Mouse (Mus musculus): ENCODE data around the gene Taf1c. TPM values are rescaled to one million over a fixed set of nuclear protein-coding genes. Genes with fewer than 3 reads are reported as not detected.

Gene Taf1c
- polyA plus RNA-seq, 1 experiment from 2014 or later = 16.7 TPM

DNA sequence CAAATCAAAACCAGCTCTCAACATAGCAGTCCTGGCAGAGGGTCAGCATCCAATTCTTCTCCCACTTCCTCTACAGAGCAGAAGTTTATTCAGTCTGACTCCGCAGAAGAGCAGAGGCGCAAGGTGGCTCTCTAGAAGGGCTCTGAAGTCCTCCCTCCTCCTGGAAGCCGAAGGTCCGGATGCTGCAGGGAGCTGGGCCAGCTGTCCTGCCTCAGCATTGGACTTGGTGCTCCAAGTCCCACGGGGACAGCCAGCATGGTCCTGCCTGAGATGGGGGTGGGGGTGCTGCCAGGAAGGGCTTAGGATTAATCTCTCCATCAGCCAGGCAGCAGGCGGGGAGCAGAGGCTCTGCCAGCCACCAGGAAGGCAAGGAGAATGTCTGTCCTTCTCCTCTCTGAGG is 30.4 kb upstream of the Taf1c start, which contains the start of gene Kcng4:
Gene Kcng4 (minus strand): TSS at position 303 of the 400 bp plus-strand sequence.
- H3K27ac ChIP-seq (replicated peaks) = peak within 1 kb of the TSS; percentile 76
- H3K4me1 ChIP-seq = peaks cover 47% of the 10 kb centered on the region
- peaks cover 63% of the 10 kb centered on the region for H3K27me3 ChIP-seq (ENCODE audit: low read depth, poor library complexity, severe bottlenecking)
- H3K36me3 ChIP-seq = no peaks in the 10 kb centered on the region
- no peak for DNase-seq (ENCODE audit: low spot score)
- H3K9me3 ChIP-seq (replicated peaks) = no peaks in the 10 kb centered on the region
- H3K4me3 ChIP-seq = 0 out of 2 replicates have a peak within 1 kb of the TSS, but pooled peaks have one; percentile 14
- WGBS = 38% methylated on average over 6 of the region's 6 CpGs

DNA sequence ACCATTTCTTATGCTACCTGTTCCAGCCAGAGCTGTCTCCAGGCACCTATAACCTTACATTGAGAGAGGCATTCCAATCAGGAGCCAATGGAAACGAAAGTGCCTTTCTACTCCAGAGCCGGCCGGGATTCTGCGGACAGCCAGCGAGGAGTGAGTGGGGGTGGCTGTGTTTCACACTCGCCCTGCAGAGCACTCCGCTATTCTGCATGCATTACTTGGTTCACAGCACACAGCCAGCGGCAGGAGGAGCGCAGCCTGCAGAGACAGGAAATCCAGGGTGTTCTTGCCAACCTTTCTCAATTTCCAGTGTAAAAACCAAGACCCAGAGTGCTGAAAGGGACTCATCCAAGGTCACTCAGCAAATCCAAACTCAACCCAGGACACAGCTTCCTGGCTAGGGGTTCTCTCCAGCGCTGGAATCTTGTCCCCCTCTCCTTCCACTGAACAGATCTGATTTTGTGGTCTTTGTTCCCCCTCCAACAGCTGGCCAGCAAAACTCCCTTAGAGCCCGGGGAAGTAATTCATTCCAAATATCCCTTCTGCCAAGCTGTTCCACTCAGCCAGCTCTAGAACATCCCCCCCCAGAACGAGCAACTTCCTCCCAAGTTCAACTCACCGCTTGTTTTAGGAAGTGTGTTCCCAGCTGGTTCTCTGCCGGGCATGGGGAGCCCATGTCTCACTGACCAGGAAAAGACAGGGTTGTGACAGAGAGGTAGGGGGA is 29.8 kb upstream of the Taf1c start:
- no peaks in the 10 kb centered on the region for H3K36me3 ChIP-seq
- H3K27ac ChIP-seq (replicated peaks) = peak overlapping the region; percentile 76
- H3K4me3 ChIP-seq = 0 out of 2 replicates have a peak overlapping the region, but pooled peaks have one; percentile 14
- 22% methylated on average over 14 of the region's 14 CpGs for WGBS
- DNase-seq (ENCODE audit: low spot score) = peak; percentile 52
- peaks cover 63% of the 10 kb centered on the region for H3K27me3 ChIP-seq (ENCODE audit: low read depth, poor library complexity, severe bottlenecking)
- H3K9me3 ChIP-seq (replicated peaks) = no peaks in the 10 kb centered on the region
- peaks cover 48% of the 10 kb centered on the region for H3K4me1 ChIP-seq

DNA sequence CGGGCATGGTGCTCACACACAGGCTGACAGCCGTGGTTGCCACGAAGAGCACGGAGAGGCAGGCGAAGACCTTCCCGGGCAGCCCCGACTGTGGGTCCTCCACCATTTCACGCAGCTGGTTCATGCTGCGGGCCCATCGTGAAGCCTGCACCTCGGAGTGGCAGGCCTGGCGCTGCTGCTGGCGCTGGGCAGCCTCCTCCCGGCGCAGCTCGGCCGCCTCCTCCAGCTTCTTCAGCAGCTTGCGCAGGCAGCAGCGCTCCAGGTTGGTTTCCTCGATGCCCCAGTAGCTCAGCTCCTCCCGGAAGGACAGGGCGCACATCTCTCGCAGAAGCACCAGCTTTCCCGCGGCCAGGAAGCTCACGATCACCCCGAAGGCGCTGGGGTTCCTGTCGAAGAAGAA is 27.9 kb upstream of the Taf1c start:
- 49% methylated on average over 29 of the region's 29 CpGs for WGBS
- H3K9me3 ChIP-seq (replicated peaks) = no peaks in the 10 kb centered on the region
- no peak for DNase-seq (ENCODE audit: low spot score)
- no peaks in the 10 kb centered on the region for H3K36me3 ChIP-seq
- H3K27me3 ChIP-seq (ENCODE audit: low read depth, poor library complexity, severe bottlenecking) = peaks cover 61% of the 10 kb centered on the region
- H3K27ac ChIP-seq (replicated peaks) = peak overlapping the region; percentile 42; the same call in 1 of the 2 replicates
- H3K4me3 ChIP-seq = no peak overlapping the region
- peaks cover 56% of the 10 kb centered on the region for H3K4me1 ChIP-seq

GRCm38 (mm10) chr8:119632246-119632645 is 27.2 kb upstream of the Taf1c start:
- no peaks in the 10 kb centered on the region for H3K36me3 ChIP-seq
- DNase-seq (ENCODE audit: low spot score) = no peak
- H3K9me3 ChIP-seq (replicated peaks) = no peaks in the 10 kb centered on the region
- 91% methylated on average over 9 of the region's 9 CpGs for WGBS
- H3K4me1 ChIP-seq = peaks cover 63% of the 10 kb centered on the region
- no peak overlapping the region for H3K27ac ChIP-seq (replicated peaks)
- peaks cover 55% of the 10 kb centered on the region for H3K27me3 ChIP-seq (ENCODE audit: low read depth, poor library complexity, severe bottlenecking)
- no peak overlapping the region for H3K4me3 ChIP-seq

DNA sequence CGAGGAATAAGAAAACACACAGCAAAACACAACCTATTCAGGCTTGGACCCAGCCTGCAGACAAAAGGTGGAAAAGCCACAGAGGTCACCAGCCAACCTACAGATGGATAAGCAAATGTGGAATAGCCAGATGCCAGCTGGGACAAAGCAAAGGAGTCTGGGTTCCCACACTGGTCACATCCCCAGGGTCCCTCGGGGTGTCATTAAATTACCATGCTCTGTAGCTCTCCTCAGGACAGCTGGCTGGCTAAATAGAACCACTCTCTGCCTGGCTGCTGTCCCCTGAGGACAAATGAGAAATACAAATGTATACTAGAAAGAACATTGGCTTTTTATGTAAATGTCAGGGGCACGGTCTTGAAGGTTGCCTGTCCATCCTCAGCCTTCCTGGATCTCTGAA is 25.8 kb upstream of the Taf1c start:
- WGBS = 60% methylated on average over 3 of the region's 3 CpGs
- Histone ChIP-seq H3K27me3 (ENCODE audit: low read depth, poor library complexity, severe bottlenecking) (peaks cover 43% of the 10 kb centered on the region), H3K4me1 (peaks cover 58% of the 10 kb centered on the region), H3K27ac (replicated peaks) (peak overlapping the region; percentile 47), H3K36me3 (no peaks in the 10 kb centered on the region), H3K4me3 (no peak overlapping the region), H3K9me3 (replicated peaks) (no peaks in the 10 kb centered on the region)
- DNase-seq (ENCODE audit: low spot score) = no peak

DNA sequence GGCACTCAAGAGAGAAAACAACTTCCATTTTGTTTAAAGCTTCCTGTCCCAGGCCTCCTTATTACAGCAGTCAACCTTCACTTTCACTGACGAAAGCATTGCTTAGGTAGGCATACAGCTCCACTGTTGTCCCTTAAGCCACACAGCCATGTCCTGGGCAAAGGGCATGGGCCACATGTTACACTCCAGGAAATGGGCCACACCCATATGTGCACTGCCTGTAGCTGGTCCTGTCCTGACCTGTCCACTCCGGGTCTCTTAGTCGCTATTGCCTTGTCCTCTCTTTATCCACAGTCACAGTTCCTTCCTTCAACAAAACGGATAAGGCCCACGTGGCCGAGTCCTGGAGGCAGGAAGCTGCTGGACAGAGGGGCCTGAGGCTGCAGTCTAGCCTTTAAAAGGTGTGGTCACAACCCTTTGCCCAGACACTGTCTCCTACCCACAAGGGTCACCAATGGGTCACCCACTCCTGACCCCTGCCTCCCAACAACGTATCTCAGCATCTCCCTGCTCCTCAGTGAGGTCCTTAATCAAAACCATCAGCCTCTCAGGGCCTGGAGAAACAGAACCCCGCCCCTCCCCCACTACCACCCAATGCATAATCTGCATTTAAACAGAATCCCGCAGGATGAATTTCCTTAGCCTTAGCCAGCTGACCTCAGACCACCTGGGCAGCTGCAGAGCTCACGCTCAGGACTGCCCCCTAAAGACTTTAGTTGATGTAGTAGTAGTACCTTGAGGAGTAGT is 22.8 kb upstream of the Taf1c start:
- Histone ChIP-seq H3K4me1 (peaks cover 39% of the 10 kb centered on the region), H3K27me3 (ENCODE audit: low read depth, poor library complexity, severe bottlenecking) (peaks cover 12% of the 10 kb centered on the region), H3K9me3 (replicated peaks) (no peaks in the 10 kb centered on the region), H3K4me3 (no peak overlapping the region), H3K27ac (replicated peaks) (peak overlapping the region; percentile 58), H3K36me3 (no peaks in the 10 kb centered on the region)
- no peak for DNase-seq (ENCODE audit: low spot score)
- 48% methylated on average over 10 of the region's 10 CpGs for whole genome bisulfite sequencing

GRCm38 (mm10) chr8:119627199-119627598 is 22.2 kb upstream of the Taf1c start:
- no peak for DNase-seq (ENCODE audit: low spot score)
- H3K4me1 ChIP-seq = peaks cover 38% of the 10 kb centered on the region
- WGBS = 92% methylated on average over 7 of the region's 7 CpGs

DNA sequence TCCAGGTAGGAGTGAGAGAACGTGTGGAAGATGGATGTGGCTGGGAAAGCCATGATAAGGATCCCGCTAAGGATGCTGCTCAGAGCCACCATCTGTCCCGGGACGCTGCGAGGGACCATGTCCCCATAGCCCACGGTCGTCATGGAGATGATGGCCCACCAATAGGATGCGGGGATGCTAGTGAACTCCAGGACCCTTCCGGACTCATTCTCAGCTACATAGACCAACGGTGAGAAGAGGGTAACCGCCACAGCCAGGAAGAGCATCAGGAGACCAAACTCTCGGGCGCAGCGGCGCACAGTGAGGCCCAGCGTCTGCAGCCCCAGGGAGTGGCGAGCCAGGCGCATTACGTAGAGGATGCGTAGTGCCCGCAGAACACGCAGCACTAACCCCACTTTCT is 20.8 kb upstream of the Taf1c start:
- DNase-seq (ENCODE audit: low spot score) = no peak
- Histone ChIP-seq H3K9me3 (replicated peaks) (no peaks in the 10 kb centered on the region), H3K27ac (replicated peaks) (no peak overlapping the region), H3K36me3 (no peaks in the 10 kb centered on the region), H3K4me3 (no peak overlapping the region), H3K27me3 (ENCODE audit: low read depth, poor library complexity, severe bottlenecking) (no peaks in the 10 kb centered on the region), H3K4me1 (peaks cover 31% of the 10 kb centered on the region)
- WGBS = 82% methylated on average over 22 of the region's 22 CpGs

More at GRCm38 (mm10) chr8:119627199-119627598, 22.2 kb upstream of the Taf1c start:
- no peaks in the 10 kb centered on the region for H3K9me3 ChIP-seq (replicated peaks)
- H3K36me3 ChIP-seq = no peaks in the 10 kb centered on the region
- H3K27ac ChIP-seq (replicated peaks) = peak overlapping the region; percentile 58
- H3K27me3 ChIP-seq (ENCODE audit: low read depth, poor library complexity, severe bottlenecking) = peaks cover 6% of the 10 kb centered on the region
- H3K4me3 ChIP-seq = no peak overlapping the region

GRCm38 (mm10) chr8:119624916-119625315 is 19.9 kb upstream of the Taf1c start:
- peaks cover 30% of the 10 kb centered on the region for H3K4me1 ChIP-seq

GRCm38 (mm10) chr8:119623744-119624143 is 18.7 kb upstream of the Taf1c start:
- no peak overlapping the region for H3K27ac ChIP-seq (replicated peaks)
- WGBS = 85% methylated on average over 1 of the region's 1 CpGs

More at GRCm38 (mm10) chr8:119624916-119625315, 19.9 kb upstream of the Taf1c start:
- Histone ChIP-seq H3K27me3 (ENCODE audit: low read depth, poor library complexity, severe bottlenecking) (no peaks in the 10 kb centered on the region), H3K9me3 (replicated peaks) (no peaks in the 10 kb centered on the region), H3K27ac (replicated peaks) (no peak overlapping the region; the same call in 1 of the 2 replicates), H3K36me3 (no peaks in the 10 kb centered on the region), H3K4me3 (no peak overlapping the region)
- no peak for DNase-seq (ENCODE audit: low spot score)
- 91% methylated on average over 7 of the region's 7 CpGs for WGBS

GRCm38 (mm10) chr8:119623061-119623460 is 18.0 kb upstream of the Taf1c start:
- Histone ChIP-seq H3K9me3 (replicated peaks) (no peaks in the 10 kb centered on the region), H3K36me3 (no peaks in the 10 kb centered on the region), H3K27ac (replicated peaks) (no peak overlapping the region), H3K4me1 (peaks cover 32% of the 10 kb centered on the region), H3K27me3 (ENCODE audit: low read depth, poor library complexity, severe bottlenecking) (no peaks in the 10 kb centered on the region), H3K4me3 (no peak overlapping the region)
- DNase-seq (ENCODE audit: low spot score) = no peak
- 89% methylated on average over 8 of the region's 8 CpGs for WGBS

More at GRCm38 (mm10) chr8:119623744-119624143, 18.7 kb upstream of the Taf1c start:
- Histone ChIP-seq H3K27me3 (ENCODE audit: low read depth, poor library complexity, severe bottlenecking) (no peaks in the 10 kb centered on the region), H3K9me3 (replicated peaks) (no peaks in the 10 kb centered on the region), H3K4me3 (no peak overlapping the region), H3K36me3 (no peaks in the 10 kb centered on the region), H3K4me1 (peaks cover 33% of the 10 kb centered on the region)
- no peak for DNase-seq (ENCODE audit: low spot score)

- H3K36me3 ChIP-seq = no peaks in the 10 kb centered on the region
- peaks cover 27% of the 10 kb centered on the region for H3K4me1 ChIP-seq
- H3K27ac ChIP-seq (replicated peaks) = no peak overlapping the region
- no peak overlapping the region for H3K4me3 ChIP-seq
- no peak for DNase-seq (ENCODE audit: low spot score)
- WGBS = 65% methylated on average over 4 of the region's 4 CpGs
- no peaks in the 10 kb centered on the region for H3K27me3 ChIP-seq (ENCODE audit: low read depth, poor library complexity, severe bottlenecking)
- H3K9me3 ChIP-seq (replicated peaks) = no peaks in the 10 kb centered on the region
Measured at GRCm38 (mm10) chr8:119622555-119622954, 17.5 kb upstream of the Taf1c start.
